Mouse (Mus musculus) kidney, embryonic 14.5 days (tissue): ENCODE results near the gene Olfr764-ps1. TPM values are rescaled to one million over a fixed set of nuclear protein-coding genes. Genes with fewer than 3 reads are reported as not detected.

Source experiments
- polyA plus RNA-seq: library from polyadenylated mRNA; unstranded; fragments of >200 nt; fragmentation: Nextera tagmentation; extraction: Ambion mirVana; gene quantifications from 2 replicates; pipeline ENCODE4 v1.2.1, GENCODE M21; 2014

The Olfr764-ps1 gene
- polyA plus RNA-seq, 1 experiment from 2014 or later = not detected

Other genes with a start within 250 kb of the Olfr764-ps1 start
- 0.24 and 0.60 TPM in 2 replicates for gene Mmp19, start 249.0 kb downstream of the Olfr764-ps1 start, polyA plus RNA-seq
- gene Dnajc14, start 235.8 kb downstream of the Olfr764-ps1 start, polyA plus RNA-seq = 25.8 and 36.9 TPM in 2 replicates
- gene Tmem198b, start 235.5 kb downstream of the Olfr764-ps1 start, polyA plus RNA-seq = 14.6 and 15.9 TPM in 2 replicates
- gene Sarnp, start 222.6 kb downstream of the Olfr764-ps1 start, polyA plus RNA-seq = 219 and 284 TPM in 2 replicates
- 86.6 and 106 TPM in 2 replicates for gene Ormdl2, start 218.3 kb downstream of the Olfr764-ps1 start, polyA plus RNA-seq
- gene Gdf11, start 148.2 kb downstream of the Olfr764-ps1 start, polyA plus RNA-seq = 7.2 and 8.7 TPM in 2 replicates
- 479 and 521 TPM in 2 replicates for gene Cd63, start 138.9 kb downstream of the Olfr764-ps1 start, polyA plus RNA-seq
- 14.5 and 15.7 TPM in 2 replicates for gene Rdh5, start 117.0 kb downstream of the Olfr764-ps1 start, polyA plus RNA-seq
- gene Bloc1s1, start 115.9 kb downstream of the Olfr764-ps1 start, polyA plus RNA-seq = 219 and 258 TPM in 2 replicates
- 0.77 and 1.3 TPM in 2 replicates for gene Itga7, start 106.1 kb downstream of the Olfr764-ps1 start, polyA plus RNA-seq
- 0.21 and 1.4 TPM in 2 replicates for gene Mettl7b, start 78.9 kb downstream of the Olfr764-ps1 start, polyA plus RNA-seq
- not detected in 2 replicates for gene Olfr9, start 50.5 kb downstream of the Olfr764-ps1 start, polyA plus RNA-seq
- not detected in 2 replicates for gene Olfr763, start 29.1 kb downstream of the Olfr764-ps1 start, polyA plus RNA-seq
- not detected in 2 replicates for gene Olfr765, start 10.1 kb upstream of the Olfr764-ps1 start, polyA plus RNA-seq
- not detected in 2 replicates for gene Olfr766-ps1, start 29.1 kb upstream of the Olfr764-ps1 start, polyA plus RNA-seq
- gene Olfr767, start 43.0 kb upstream of the Olfr764-ps1 start, polyA plus RNA-seq = not detected in 2 replicates
- gene Olfr768, start 59.5 kb upstream of the Olfr764-ps1 start, polyA plus RNA-seq = not detected in 2 replicates
- not detected in 2 replicates for gene Olfr769, start 78.0 kb upstream of the Olfr764-ps1 start, polyA plus RNA-seq
- not detected in 2 replicates for gene Olfr770, start 99.1 kb upstream of the Olfr764-ps1 start, polyA plus RNA-seq
- not detected in 2 replicates for gene Olfr771, start 124.9 kb upstream of the Olfr764-ps1 start, polyA plus RNA-seq
- gene Olfr772, start 138.0 kb upstream of the Olfr764-ps1 start, polyA plus RNA-seq = not detected in 2 replicates
- gene Olfr773, start 147.5 kb upstream of the Olfr764-ps1 start, polyA plus RNA-seq = not detected in 2 replicates
- gene Olfr774, start 196.3 kb upstream of the Olfr764-ps1 start, polyA plus RNA-seq = not detected in 2 replicates
- not detected in 2 replicates for gene Olfr775, start 208.5 kb upstream of the Olfr764-ps1 start, polyA plus RNA-seq
- not detected in 2 replicates for gene Olfr776, start 219.2 kb upstream of the Olfr764-ps1 start, polyA plus RNA-seq
- not detected in 2 replicates for gene Olfr777, start 231.6 kb upstream of the Olfr764-ps1 start, polyA plus RNA-seq